Mouse (Mus musculus) regulatory T cell (primary cell): ENCODE measurements around the gene Rtn2.

ENCODE experiments used
- in situ Hi-C: fragments of 300-600 bp; cut with MboI, MseI; formaldehyde crosslinking; loops from one replicate; pipeline ENCODE4 v1.15.1; 2025; ENCODE audit warnings: high pct_unique_total_duplicates

Rtn2 gene

GRCm38 (mm10) chr7:19300501-19301421 is 18.3 kb downstream of the Rtn2 start:
- in situ Hi-C loops: loop anchor here (10.0 kb wide), 1 partner anchor 64 kb away; no protein-coding TSS in a partner anchor

- in situ Hi-C loops: loop anchor here (10.0 kb wide), 1 partner anchor 63 kb away; no protein-coding TSS in a partner anchor
Measured at GRCm38 (mm10) chr7:19301461-19302263, 19.2 kb downstream of the Rtn2 start.

GRCm38 (mm10) chr7:19302264-19303045 is 20.0 kb downstream of the Rtn2 start:
- in situ Hi-C loops: loop anchor here (10.0 kb wide), 1 partner anchor 62 kb away; no protein-coding TSS in a partner anchor

GRCm38 (mm10) chr7:19303046-19303305 is 20.6 kb downstream of the Rtn2 start:
- in situ Hi-C loops: loop anchor here (10.0 kb wide), 1 partner anchor 62 kb away; no protein-coding TSS in a partner anchor

- in situ Hi-C loops: loop anchor here (10.0 kb wide), 1 partner anchor 61 kb away; no protein-coding TSS in a partner anchor
Measured at GRCm38 (mm10) chr7:19303770-19304169, 21.3 kb downstream of the Rtn2 start.

GRCm38 (mm10) chr7:19304501-19305412 is 22.3 kb downstream of the Rtn2 start:
- in situ Hi-C loops: loop anchor here (5.0 to 10.0 kb wide), 2 partner anchors 38 to 60 kb away; partner anchors contain the start of gene Ercc1

DNA sequence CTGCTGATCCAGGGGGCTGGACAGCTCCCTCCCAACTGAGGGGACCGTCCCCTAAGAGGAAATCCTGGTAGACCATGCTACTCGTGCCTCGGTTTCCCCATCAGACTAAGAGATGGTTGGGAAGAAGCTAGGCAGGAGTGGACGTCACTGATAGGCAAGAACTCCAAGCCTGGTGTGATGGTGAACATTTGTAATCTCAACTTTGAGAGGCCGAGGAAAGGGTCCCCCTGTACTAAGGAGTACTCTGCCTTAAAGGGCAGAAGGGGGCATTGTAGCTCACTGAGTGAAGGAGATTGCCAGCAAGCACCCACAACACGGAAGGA is 22.9 kb downstream of the Rtn2 start:
- in situ Hi-C loops: loop anchor here (5.0 to 10.0 kb wide), 2 partner anchors 37 to 59 kb away; partner anchors contain the start of gene Ercc1

DNA sequence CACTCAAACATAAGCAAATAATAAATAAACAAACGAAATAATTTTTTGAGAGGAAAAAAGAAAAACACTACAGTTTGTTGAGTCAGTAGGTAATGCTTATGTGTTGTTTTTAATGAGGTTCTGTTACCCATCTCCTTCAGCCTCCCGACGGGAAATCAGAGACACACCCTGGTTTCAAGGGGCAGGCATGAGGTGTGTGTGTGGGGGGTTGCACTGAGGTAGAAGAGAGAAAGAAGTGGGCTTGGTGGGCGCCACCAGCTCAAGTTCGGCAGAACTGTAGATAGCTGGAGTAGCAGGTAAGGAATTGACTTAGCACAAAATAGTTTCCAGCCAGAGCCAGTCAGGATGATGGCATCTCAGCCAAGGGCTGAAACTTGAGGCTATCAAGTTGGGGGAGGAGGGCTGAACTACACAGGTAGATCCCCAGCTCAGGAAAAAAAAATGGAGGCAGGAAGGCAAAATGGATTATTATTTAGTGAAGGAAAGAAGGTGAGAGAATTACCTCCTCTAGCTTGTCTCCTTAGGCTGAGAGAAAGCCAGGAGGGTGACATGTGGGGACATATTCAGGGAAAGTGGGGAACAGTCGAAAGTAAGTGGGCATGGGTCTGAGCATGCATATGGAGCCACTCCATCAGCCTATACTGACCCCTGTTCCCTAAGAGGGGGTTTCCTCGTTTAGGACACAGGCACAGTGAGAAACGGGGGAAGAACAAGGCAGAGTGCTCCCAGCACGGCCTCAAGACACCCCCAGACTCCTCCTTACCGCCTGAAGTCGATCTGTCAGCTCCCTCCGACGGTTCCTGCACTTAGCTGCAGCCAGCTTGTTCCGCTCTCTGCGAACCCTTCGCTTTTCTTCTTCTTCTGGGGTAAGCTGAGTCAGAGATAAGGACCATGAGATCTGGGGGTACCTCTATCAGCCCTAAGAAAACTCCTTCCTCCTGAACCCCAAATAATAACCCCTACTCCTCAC is 23.7 kb downstream of the Rtn2 start:
- in situ Hi-C loops: loop anchor here (5.0 to 10.0 kb wide), 2 partner anchors 36 to 59 kb away; partner anchors contain the start of gene Ercc1

DNA sequence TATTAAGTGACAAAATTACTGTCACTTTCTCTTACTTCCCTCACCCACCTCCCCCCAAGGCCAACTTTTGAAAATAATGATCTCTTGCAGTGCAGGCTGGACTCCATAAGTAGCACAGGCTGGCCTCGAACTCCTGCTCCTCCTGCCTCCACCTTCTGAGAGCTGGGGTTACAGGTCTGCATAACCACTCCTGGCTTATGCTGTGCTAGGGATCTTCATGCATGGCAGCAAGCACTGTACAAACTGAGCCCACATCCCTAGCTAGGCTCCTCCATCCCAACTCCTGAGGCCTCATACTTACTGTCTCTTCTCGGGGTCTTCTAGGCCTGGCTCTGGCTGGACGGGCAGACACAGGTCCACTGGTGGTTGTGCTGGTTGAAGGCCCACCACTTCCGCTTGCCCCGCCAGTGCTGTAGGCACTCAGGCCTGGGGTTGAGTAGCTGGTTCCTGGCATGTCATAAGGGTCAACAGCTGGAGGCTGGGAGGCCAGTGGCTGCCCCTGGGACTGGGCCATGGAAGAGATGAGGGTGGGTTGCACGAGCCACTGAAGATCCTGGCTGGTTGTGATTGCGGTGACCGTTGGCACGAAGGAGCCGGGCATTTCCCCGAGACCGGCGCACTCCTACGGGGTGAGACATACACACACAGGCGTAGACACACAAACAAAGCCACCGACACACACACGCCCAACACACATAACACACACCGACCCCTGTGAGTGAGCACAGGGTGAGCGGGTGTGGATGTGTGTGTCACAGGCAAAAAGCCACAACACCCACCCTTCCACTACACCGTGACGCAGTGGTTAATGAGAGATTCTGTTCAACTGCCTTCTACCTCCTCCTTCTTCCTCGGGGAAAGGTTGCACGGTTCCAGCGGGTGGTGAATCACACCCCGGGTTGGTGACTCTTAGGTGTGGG is 24.7 kb downstream of the Rtn2 start:
- in situ Hi-C loops: loop anchor here (5.0 to 10.0 kb wide), 2 partner anchors 35 to 58 kb away; partner anchors contain the start of gene Ercc1

- in situ Hi-C loops: loop anchor here (5.0 to 10.0 kb wide), 2 partner anchors 34 to 57 kb away; partner anchors contain the start of gene Ercc1
Measured at GRCm38 (mm10) chr7:19307739-19308453, 25.5 kb downstream of the Rtn2 start.

DNA sequence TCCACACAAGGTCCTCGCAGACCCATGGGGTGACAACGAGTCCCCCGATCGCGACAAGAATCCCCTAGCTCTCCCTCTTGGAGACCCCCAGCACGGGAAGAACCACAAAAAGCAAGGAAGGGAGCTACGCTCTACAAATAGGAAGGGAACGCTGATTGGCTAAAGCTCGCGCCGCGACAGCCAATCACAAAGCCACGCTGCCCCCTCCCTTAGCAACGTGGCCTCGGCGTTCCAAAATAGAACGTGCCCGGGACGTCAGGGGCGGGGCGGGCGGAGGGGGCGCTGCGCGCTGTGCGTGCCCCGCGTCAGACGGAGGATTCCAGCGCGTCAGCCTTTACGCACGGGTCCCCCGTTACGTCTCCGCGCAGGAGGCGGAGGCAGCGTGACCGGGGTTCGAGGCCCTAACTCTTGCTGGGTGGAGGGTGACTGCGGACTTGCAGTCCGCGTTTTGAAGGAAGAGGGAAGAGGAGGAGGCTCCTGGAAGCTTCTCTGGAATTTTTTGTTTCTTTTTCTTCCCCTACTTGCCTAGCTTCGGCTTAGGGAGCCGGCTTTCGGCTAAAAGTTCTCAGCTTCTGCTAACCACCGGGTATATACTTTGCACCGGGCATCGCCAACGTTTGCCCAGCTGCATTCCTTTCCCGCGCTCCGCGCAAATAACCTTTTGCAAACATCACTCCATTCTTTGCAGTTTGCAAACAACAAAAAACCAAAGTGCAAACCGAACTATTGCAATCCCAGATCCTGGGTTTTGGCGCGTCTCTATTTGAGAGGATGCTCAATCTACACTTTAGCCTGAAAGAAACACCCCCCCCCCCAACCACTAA is 26.2 kb downstream of the Rtn2 start:
- in situ Hi-C loops: loop anchor here (5.0 to 10.0 kb wide), 2 partner anchors 34 to 56 kb away; partner anchors contain the start of gene Ercc1

GRCm38 (mm10) chr7:19309278-19309883 is 27.0 kb downstream of the Rtn2 start:
- in situ Hi-C loops: loop anchor here (5.0 to 10.0 kb wide), 2 partner anchors 33 to 55 kb away; partner anchors contain the start of gene Ercc1

DNA sequence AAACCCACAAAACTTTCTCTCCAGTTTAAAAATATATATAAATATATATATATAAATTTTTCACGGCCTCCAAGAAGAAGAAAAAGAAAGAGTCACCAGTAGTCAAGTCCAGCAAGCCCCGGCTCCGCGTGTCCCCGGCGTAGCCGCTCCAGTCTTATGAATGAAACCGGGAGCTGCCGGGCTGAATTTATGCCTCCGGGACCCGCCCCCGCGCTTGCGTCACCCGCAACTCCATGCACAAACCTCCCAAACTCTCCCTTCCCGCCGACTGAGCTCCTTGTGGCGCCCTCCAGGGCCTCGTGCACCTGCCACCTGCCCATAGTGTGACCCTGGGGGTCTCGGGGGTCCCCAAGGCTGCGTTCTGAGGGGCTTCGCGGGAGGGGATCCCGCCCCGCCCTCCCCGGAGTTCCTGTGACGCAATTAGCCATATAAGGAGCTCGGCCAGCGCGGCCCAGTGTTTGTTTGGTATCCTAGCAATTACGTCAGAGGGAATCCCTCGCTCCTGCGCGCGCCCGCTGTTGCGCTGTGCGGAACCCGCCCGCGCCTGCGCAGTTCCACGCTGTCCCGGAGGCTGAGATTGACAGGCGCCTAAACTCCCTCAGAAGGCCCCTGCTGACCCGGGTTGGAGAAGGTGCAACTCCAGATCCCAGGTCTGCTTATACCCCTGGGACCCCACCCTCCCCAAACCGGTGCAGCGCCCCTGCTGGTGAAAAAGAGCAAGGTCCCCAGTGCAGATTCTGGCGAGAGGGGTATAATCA is 27.6 kb downstream of the Rtn2 start, which contains the start of gene Fosb:
Gene Fosb (minus strand): TSS at position 168 of the 758 bp plus-strand sequence.
- in situ Hi-C loops: loop anchor here (5.0 to 10.0 kb wide), 3 partner anchors 32 to 515 kb away; partner anchors contain the start of genes Bcl3 and Ercc1

DNA sequence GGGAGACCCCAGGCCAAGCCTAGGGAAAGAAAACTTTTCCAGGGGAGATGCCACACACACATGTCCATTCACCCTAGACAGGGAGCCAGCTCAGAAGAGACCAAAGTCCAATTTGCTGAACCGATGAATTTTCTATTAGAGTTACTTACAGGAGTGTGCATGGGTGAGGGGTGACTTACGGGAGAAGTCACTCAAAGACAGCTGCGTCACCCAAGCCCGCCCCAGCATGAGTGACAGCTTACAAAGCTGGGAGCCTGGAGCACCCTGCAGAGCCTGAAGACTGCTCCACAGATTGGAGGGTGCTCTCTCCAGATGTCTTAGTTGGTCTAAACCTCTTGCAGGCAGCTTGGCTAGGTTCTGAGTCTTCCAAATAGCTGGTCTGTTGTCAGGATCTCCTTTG is 29.6 kb downstream of the Rtn2 start:
- in situ Hi-C loops: loop anchor here (10.0 kb wide), 1 partner anchor 513 kb away; the partner anchor contains the start of gene Bcl3

DNA sequence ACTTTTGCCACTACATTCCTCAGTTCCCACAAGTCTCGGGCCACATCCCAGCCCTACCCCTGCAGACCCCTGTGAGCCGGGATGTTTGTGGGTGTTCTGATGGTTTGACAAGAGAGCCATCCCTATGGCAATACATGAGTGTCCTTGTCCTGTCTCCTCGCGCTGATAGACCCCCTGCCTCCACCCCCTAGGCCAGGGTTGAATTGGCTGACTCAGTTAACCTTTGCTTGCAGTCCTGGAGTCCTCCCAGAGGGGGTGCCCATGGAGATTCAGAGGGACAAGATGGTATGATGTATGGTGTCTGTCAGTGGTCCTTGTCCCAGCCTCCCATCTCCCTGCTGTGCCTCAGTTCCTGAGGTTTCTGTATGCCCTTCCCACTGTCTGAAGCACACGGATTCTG is 31.6 kb downstream of the Rtn2 start:
- in situ Hi-C loops: loop anchor here (10.0 kb wide), 1 partner anchor 511 kb away; the partner anchor contains the start of gene Bcl3
